Mouse (Mus musculus): Measurements from ENCODE around the gene Ptk6. TPM values are rescaled to one million over a fixed set of nuclear protein-coding genes. Genes with fewer than 3 reads are reported as not detected.

The Ptk6 gene
- polyA plus RNA-seq, 1 experiment = 0.10 TPM

DNA sequence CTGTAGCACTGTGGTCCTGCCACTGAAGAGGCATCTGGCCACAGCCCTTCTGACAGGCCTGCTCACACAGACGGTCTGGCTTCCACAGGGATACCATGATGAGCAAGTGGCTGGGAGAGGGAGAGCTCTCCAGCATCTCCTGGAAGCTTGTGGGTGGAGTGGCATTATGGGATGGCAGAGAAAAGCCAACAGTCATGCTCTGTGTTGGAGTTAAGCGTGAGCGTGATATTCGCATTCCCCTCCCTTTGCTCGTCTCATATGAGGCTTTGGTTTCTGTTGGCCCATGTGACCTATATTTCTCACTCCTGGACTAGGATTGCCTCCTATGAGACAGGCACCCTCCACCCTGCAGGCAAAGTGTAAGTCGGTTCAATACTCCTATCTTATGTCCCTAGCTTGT is 52.3 kb downstream of the Ptk6 start:
- no peak overlapping the region for H3K4me3 ChIP-seq (ENCODE audit: insufficient read depth, low read length)

DNA sequence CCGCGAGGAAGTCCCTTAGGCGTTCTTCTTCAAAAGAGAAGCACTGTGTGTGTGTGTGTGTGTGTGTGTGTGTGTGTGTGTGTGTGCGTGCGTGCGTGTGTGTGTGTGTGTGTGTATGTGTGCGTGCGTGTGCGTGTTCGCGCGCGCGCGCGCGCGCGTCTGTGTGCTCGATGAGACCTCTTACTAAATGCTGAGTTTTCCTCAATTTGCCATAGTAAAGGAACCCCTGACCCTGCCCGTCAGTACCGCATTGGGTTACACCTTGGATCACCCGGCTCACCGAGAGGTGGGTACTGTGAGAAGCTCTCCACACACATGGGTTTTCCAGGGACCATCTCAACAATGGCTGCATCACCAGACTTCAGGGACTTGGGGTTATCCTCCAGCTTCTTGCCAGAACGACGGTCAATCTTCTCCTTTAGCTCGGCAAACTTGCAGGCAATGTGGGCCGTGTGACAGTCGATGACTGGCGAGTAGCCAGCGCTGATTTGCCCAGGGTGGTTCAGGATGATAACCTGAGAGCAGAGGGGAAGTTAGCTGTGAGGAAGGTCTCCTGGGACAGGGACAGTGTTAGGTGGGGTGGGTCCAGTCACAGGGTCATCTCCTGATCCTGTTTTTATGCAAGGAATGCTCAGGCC is 54.2 kb downstream of the Ptk6 start:
- H3K4me1 ChIP-seq (ENCODE audit: control insufficient read depth, insufficient read depth, low read length) = peaks cover 10% of the 10 kb centered on the region
- TF ChIP-seq POLR2A (IDR thresholded peaks at IDR 0.05; ENCODE audit: extremely low read depth, insufficient read depth, low read length) = no peak
- no peak for TF ChIP-seq CTCF (IDR thresholded peaks at IDR 0.05; ENCODE audit: extremely low read depth, insufficient read depth, low read length)
- no peak overlapping the region for H3K4me3 ChIP-seq (ENCODE audit: insufficient read depth, low read length)
- H3K27ac ChIP-seq (ENCODE audit: insufficient read depth, low read length) = no peak overlapping the region

More for the DNA sequence above, 52.3 kb downstream of the Ptk6 start:
- H3K4me1 ChIP-seq (ENCODE audit: control insufficient read depth, insufficient read depth, low read length) = peaks cover 5% of the 10 kb centered on the region
- TF ChIP-seq CTCF (IDR thresholded peaks at IDR 0.05; ENCODE audit: extremely low read depth, insufficient read depth, low read length) = no peak
- TF ChIP-seq POLR2A (IDR thresholded peaks at IDR 0.05; ENCODE audit: extremely low read depth, insufficient read depth, low read length) = 0 out of 2 replicates have a peak, but pooled peaks have one; percentile 23
- no peak overlapping the region for H3K27ac ChIP-seq (ENCODE audit: insufficient read depth, low read length)

DNA sequence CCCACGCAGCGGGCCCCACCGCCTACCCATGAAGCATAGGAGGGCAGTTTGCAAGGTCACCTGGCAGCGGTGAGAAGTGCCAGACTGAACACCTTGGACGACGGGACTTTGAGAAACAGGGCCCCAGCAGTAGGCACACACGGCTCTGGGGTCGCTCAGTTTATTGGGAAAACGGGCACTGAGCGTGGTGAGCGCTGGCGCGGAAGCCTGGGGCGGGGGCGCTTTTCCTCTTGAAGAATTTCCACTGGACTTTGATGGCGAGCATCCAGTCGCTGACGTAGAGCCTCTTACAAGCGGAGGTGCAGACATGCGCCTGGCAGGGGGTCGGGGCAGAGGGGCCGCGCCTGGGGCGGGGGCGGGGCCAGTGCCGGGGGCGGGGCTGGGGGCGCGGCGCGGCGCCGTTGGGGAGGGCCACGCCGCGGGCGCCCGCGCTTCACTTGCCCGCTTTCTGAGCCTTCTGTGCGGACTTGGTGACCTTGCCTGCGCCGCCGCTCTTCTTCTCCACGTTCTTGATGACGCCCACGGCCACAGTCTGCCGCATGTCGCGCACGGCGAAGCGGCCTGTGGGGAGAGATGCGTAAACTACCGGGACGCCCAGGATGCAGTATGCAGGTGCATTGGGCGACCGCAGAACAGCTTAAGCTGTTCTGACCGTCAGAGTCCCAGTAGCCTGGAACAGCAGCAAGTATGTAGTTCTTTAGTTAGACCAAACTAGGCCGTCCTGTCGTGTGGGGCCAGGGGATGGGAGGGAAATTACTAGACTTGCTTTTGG is 54.9 kb downstream of the Ptk6 start:
- TF ChIP-seq POLR2A (IDR thresholded peaks at IDR 0.05; ENCODE audit: extremely low read depth, insufficient read depth, low read length) (no peak), CTCF (IDR thresholded peaks at IDR 0.05; ENCODE audit: extremely low read depth, insufficient read depth, low read length) (no peak)
- H3K4me1 ChIP-seq (ENCODE audit: control insufficient read depth, insufficient read depth, low read length) = peaks cover 11% of the 10 kb centered on the region
- no peak overlapping the region for H3K27ac ChIP-seq (ENCODE audit: insufficient read depth, low read length)
- H3K4me3 ChIP-seq (ENCODE audit: insufficient read depth, low read length) = no peak overlapping the region

DNA sequence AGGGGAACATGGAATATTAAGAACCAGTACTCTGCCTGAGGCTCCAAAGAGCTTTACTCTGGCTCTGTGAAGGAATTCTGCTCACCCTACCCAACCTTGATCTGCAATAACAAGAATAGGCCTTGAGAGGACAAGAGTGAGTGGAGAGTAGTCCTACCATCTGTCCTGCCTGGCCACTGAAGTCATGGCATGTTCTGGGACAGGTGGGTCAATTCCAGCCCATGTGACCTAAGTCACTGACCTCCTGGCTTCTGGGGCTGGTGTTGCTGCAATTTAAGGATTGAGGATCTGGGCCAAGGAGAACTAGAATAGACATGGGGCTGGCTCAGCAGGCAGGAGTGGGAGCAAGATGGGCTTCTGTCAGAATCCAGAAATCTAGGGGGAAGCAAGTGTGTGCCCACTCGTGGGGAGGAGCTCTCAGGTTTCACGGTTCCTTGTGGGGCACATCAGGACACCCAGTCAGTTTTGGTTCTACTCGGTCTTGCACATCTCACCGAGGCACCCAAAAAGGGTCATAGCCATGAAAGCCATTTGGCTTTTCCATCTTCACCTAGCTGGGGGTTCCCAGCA is 55.5 kb downstream of the Ptk6 start:
- H3K4me3 ChIP-seq (ENCODE audit: insufficient read depth, low read length) = no peak overlapping the region
- TF ChIP-seq POLR2A (IDR thresholded peaks at IDR 0.05; ENCODE audit: extremely low read depth, insufficient read depth, low read length) (peak; percentile 19; the same call in 1 of the 2 replicates), CTCF (IDR thresholded peaks at IDR 0.05; ENCODE audit: extremely low read depth, insufficient read depth, low read length) (no peak)
- H3K27ac ChIP-seq (ENCODE audit: insufficient read depth, low read length) = no peak overlapping the region
- H3K4me1 ChIP-seq (ENCODE audit: control insufficient read depth, insufficient read depth, low read length) = peaks cover 12% of the 10 kb centered on the region

DNA sequence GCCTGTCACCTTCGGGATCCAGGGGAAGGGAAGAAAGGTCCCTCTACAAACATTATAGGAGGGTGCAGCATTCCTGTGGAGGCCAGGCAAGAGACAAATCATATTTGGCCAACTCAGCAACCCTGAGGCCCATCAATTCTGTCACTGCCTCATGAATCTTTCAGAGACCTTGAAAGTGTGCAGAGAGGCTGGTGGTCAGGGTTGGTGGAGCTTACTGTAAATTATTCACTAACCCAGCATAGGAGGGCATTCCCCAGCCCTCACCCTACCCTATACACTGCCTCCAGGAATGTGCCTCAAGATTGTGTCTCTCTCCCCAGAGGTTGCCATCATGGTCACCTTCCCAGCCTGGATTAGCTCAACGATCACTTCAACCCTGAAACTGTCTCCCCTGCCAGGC is 57.9 kb downstream of the Ptk6 start:
- TF ChIP-seq POLR2A (IDR thresholded peaks at IDR 0.05; ENCODE audit: extremely low read depth, insufficient read depth, low read length) (0 out of 2 replicates have a peak, but pooled peaks have one; percentile 8), CTCF (IDR thresholded peaks at IDR 0.05; ENCODE audit: extremely low read depth, insufficient read depth, low read length) (no peak)
- Histone ChIP-seq H3K27ac (ENCODE audit: insufficient read depth, low read length) (no peak overlapping the region), H3K4me3 (ENCODE audit: insufficient read depth, low read length) (no peak overlapping the region), H3K4me1 (ENCODE audit: control insufficient read depth, insufficient read depth, low read length) (peaks cover 9% of the 10 kb centered on the region)

Other genes starting within 250 kb of the Ptk6 start
- gene Nkain4, start 248.1 kb downstream of the Ptk6 start, polyA plus RNA-seq (2012; rRNA removed) = 89.8 and 99.6 TPM in 2 replicates
- gene Arfgap1, start 235.6 kb downstream of the Ptk6 start, polyA plus RNA-seq (2012; rRNA removed) = 146 and 163 TPM in 2 replicates
- gene Col20a1, start 216.3 kb downstream of the Ptk6 start, polyA plus RNA-seq (2012; rRNA removed) = 2.8 and 3.1 TPM in 2 replicates
- 17.6 and 17.7 TPM in 2 replicates for gene Chrna4, start 159.2 kb downstream of the Ptk6 start, polyA plus RNA-seq (2012; rRNA removed)
- gene Kcnq2, start 67.5 kb downstream of the Ptk6 start, polyA plus RNA-seq (2012; rRNA removed) = 171 and 180 TPM in 2 replicates
- gene Eef1a2, start 45.8 kb downstream of the Ptk6 start, polyA plus RNA-seq (2012; rRNA removed) = 1,125 and 1,195 TPM in 2 replicates
- 115 and 128 TPM in 2 replicates for gene Ppdpf, start 15.5 kb downstream of the Ptk6 start, polyA plus RNA-seq (2012; rRNA removed)
- 0.50 and 0.53 TPM in 2 replicates for gene Srms, start 10.4 kb upstream of the Ptk6 start, polyA plus RNA-seq (2012; rRNA removed)
- gene Fndc11, start 17.2 kb upstream of the Ptk6 start, polyA plus RNA-seq (2012; rRNA removed) = 0.13 TPM in 1 of 2 replicates, not detected in the other
- 3.4 TPM in 2 replicates for gene Helz2, start 39.2 kb upstream of the Ptk6 start, polyA plus RNA-seq (2012; rRNA removed)
- 22.8 and 23.4 TPM in 2 replicates for gene Gmeb2, start 85.2 kb upstream of the Ptk6 start, polyA plus RNA-seq (2012; rRNA removed)
- gene Stmn3, start 111.7 kb upstream of the Ptk6 start, polyA plus RNA-seq (2012; rRNA removed) = 777 and 783 TPM in 2 replicates
- 55.5 and 62.0 TPM in 2 replicates for gene Rtel1, start 117.0 kb upstream of the Ptk6 start, polyA plus RNA-seq (2012; rRNA removed)
- gene Zgpat, start 162.1 kb upstream of the Ptk6 start, polyA plus RNA-seq (2012; rRNA removed) = 89.3 and 99.8 TPM in 2 replicates
- gene Arfrp1, start 162.6 kb upstream of the Ptk6 start, polyA plus RNA-seq (2012; rRNA removed) = 70.9 and 72.7 TPM in 2 replicates
- gene Lime1, start 177.3 kb upstream of the Ptk6 start, polyA plus RNA-seq (2012; rRNA removed) = 66.5 and 71.4 TPM in 2 replicates

Measured in cortical plate, adult 2 months (tissue).